Mouse (Mus musculus): Measurements from ENCODE around the gene Gm10228. TPM values are rescaled to one million over a fixed set of nuclear protein-coding genes. Genes with fewer than 3 reads are reported as not detected.
"Not testable (repeated sequence)": the region's sequence is repeated elsewhere in the genome, so short reads cannot be mapped to it uniquely, and the experiment has no call there.

The Gm10228 gene
- not detected for total RNA-seq (2021)
- not detected in 2 replicates for polyA plus RNA-seq (2012; rRNA removed)
- long read RNA-seq, result 0 reads

DNA sequence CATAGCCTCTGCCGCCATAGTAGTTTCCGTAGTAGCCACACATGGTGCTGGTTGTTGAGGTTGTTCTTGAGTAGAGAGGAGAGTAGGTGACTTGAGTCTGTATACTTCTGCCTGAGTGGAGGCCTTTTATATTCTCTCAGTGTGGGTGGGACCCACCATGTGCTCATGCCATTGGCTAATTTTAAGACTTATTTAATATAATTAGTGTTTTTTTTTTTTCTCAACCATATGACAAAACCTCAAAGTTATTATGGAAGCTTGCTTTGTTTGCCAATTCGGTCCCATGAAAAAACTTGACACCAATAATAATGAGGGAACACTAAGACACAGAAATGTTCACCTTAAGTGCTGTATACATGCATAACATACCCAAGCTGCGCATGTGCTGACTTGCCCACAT, at the start of gene Gm10228:
TSS of gene Gm10228 (minus strand) at position 101 of the 400 bp plus-strand sequence.
- 84% methylated on average over 2 of the region's 4 CpGs for WGBS
- H3K79me2 ChIP-seq (replicated peaks; ENCODE audit: control insufficient read depth, insufficient read depth, low read length); intact Hi-C loops (cut with DNase I); H3K9ac ChIP-seq (ENCODE audit: low read depth, low read length); H3K4me1 ChIP-seq (ENCODE audit: control insufficient read depth, insufficient read depth, low read length); DNase-seq; H3K27me3 ChIP-seq (ENCODE audit: control insufficient read depth, insufficient read depth, low read length); H3K4me3 ChIP-seq; H3K36me3 ChIP-seq (ENCODE audit: control insufficient read depth, insufficient read depth, low read length); H3K27ac ChIP-seq: not testable (repeated sequence)

DNA sequence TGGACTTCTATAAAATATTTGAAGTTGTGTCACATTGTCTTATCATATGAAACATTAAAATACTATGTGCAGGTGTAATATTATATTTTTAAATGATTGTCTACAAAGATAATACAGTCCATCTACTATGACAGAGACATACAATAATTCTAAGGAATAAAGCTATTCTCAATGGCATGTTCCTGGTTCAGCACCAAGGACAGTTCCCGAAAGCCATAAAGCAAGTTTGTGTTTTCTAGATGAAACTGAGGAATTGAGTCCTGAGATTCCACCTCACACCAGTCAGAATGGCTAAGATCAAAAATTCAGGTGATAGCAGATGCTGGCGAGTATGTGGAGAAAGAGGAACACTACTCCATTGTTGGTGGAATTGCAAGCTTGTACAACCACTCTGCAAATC, 29.8 kb upstream of the Gm10228 start:
- intact Hi-C loops (cut with DNase I); H3K27me3 ChIP-seq (ENCODE audit: control insufficient read depth, insufficient read depth, low read length); H3K4me3 ChIP-seq; DNase-seq; H3K27ac ChIP-seq; H3K79me2 ChIP-seq (replicated peaks; ENCODE audit: control insufficient read depth, insufficient read depth, low read length); H3K9ac ChIP-seq (ENCODE audit: low read depth, low read length); H3K4me1 ChIP-seq (ENCODE audit: control insufficient read depth, insufficient read depth, low read length); H3K36me3 ChIP-seq (ENCODE audit: control insufficient read depth, insufficient read depth, low read length): not testable (repeated sequence)
- WGBS, result 63% methylated on average over 2 of the region's 2 CpGs

DNA sequence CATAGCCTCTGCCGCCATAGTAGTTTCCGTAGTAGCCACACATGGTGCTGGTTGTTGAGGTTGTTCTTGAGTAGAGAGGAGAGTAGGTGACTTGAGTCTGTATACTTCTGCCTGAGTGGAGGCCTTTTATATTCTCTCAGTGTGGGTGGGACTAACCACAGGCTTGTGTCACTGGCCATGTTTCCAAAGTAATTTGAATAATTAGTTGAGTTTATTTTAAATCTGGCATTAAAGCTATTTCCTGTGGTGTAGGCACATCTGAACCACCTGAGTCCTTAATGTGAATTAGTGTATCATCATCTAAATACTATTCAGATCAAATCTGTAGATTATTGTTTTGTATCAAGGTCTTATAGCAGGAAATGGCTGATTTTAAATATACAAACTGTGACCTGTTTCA, 22.6 kb upstream of the Gm10228 start, which contains the start of gene 1110025L11Rik:
TSS of gene 1110025L11Rik (minus strand) at position 101 of the 400 bp plus-strand sequence.
- H3K79me2 ChIP-seq (replicated peaks; ENCODE audit: control insufficient read depth, insufficient read depth, low read length); DNase-seq; H3K27me3 ChIP-seq (ENCODE audit: control insufficient read depth, insufficient read depth, low read length); H3K36me3 ChIP-seq (ENCODE audit: control insufficient read depth, insufficient read depth, low read length); H3K4me1 ChIP-seq (ENCODE audit: control insufficient read depth, insufficient read depth, low read length); H3K4me3 ChIP-seq; intact Hi-C loops (cut with DNase I); H3K27ac ChIP-seq; H3K9ac ChIP-seq (ENCODE audit: low read depth, low read length): not testable (repeated sequence)
- WGBS, result no CpG with 5 or more reads among the region's 2 CpGs

DNA sequence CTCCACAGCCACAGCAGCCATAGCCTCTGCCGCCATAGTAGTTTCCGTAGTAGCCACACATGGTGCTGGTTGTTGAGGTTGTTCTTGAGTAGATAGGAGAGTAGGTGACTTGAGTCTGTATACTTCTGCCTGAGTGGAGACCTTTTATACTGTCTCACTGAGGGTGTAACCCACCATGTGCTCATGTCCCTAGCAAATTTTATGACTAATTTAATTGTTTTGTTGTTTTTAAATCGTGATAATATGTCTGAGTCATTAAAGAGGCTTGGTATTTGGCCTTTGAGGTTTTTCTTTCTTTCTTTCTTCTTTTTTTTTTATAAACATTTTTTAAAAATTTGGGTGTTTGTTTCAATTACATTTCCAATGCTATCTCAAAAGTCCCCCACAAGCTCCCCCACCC, 6.5 kb upstream of the Gm10228 start, which contains the start of gene Krtap6-5:
TSS of gene Krtap6-5 (minus strand) at position 101 of the 400 bp plus-strand sequence.
- H3K4me3 ChIP-seq, result no peak within 1 kb of the TSS
- intact Hi-C loops (cut with DNase I), result no loop called here
- no peak within 1 kb of the TSS for H3K9ac ChIP-seq (ENCODE audit: low read depth, low read length)
- 67% methylated on average over 3 of the region's 3 CpGs for WGBS
- no peaks in the 10 kb centered on the region for H3K4me1 ChIP-seq (ENCODE audit: control insufficient read depth, insufficient read depth, low read length)
- TF ChIP-seq EP300 (IDR thresholded peaks at IDR 0.05; ENCODE audit: insufficient read depth, low read depth, low read length), result no peak
- no peak for TF ChIP-seq POLR2A (IDR thresholded peaks at IDR 0.05; ENCODE audit: insufficient read depth, low read depth, low read length)
- TF ChIP-seq CTCF (IDR thresholded peaks at IDR 0.05), result no peak
- no peaks in the 10 kb centered on the region for H3K36me3 ChIP-seq (ENCODE audit: control insufficient read depth, insufficient read depth, low read length)
- no peaks in the 10 kb centered on the region for H3K79me2 ChIP-seq (replicated peaks; ENCODE audit: control insufficient read depth, insufficient read depth, low read length)
- no peaks in the 10 kb centered on the region for H3K27me3 ChIP-seq (ENCODE audit: control insufficient read depth, insufficient read depth, low read length)
- H3K27ac ChIP-seq, result no peak within 1 kb of the TSS
- DNase-seq, result no peak

DNA sequence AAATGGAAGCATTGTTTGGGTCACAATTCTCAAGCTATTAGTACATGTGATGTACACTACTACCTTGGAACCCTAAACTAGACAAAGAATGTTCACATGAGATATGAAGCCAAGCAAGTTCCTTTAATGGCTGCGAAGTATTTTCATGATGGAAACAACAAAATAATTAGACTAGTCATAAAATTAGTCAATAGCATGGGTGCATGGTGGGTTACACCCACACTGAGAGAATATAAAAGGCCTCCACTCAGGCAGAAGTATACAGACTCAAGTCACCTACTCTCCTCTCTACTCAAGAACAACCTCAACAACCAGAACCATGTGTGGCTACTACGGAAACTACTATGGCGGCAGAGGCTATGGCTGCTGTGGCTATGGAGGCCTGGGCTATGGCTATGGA, 9.9 kb downstream of the Gm10228 start, which contains the start of gene Krtap6-1:
TSS of gene Krtap6-1 (plus strand) at position 301 of the 400 bp plus-strand sequence.
- H3K4me3 ChIP-seq; H3K36me3 ChIP-seq (ENCODE audit: control insufficient read depth, insufficient read depth, low read length); H3K4me1 ChIP-seq (ENCODE audit: control insufficient read depth, insufficient read depth, low read length); H3K27ac ChIP-seq; DNase-seq; H3K27me3 ChIP-seq (ENCODE audit: control insufficient read depth, insufficient read depth, low read length); H3K79me2 ChIP-seq (replicated peaks; ENCODE audit: control insufficient read depth, insufficient read depth, low read length); H3K9ac ChIP-seq (ENCODE audit: low read depth, low read length); intact Hi-C loops (cut with DNase I): not testable (repeated sequence)
- 80% methylated on average over 3 of the region's 3 CpGs for WGBS

- WGBS, result 71% methylated on average over 3 of the region's 3 CpGs
- intact Hi-C loops (cut with DNase I); H3K9ac ChIP-seq (ENCODE audit: low read depth, low read length); H3K27me3 ChIP-seq (ENCODE audit: control insufficient read depth, insufficient read depth, low read length); DNase-seq; H3K36me3 ChIP-seq (ENCODE audit: control insufficient read depth, insufficient read depth, low read length); H3K27ac ChIP-seq; H3K4me3 ChIP-seq; H3K4me1 ChIP-seq (ENCODE audit: control insufficient read depth, insufficient read depth, low read length); H3K79me2 ChIP-seq (replicated peaks; ENCODE audit: control insufficient read depth, insufficient read depth, low read length): not testable (repeated sequence)
Measured at GRCm38 (mm10) chr16:89014984-89015383, 26.3 kb downstream of the Gm10228 start, which contains the start of gene Gm10229. TSS of gene Gm10229 (plus strand) at chr16:89015284.

- no peaks in the 10 kb centered on the region for H3K36me3 ChIP-seq (ENCODE audit: control insufficient read depth, insufficient read depth, low read length)
- no peak overlapping the region for H3K9ac ChIP-seq (ENCODE audit: low read depth, low read length)
- no peaks in the 10 kb centered on the region for H3K4me1 ChIP-seq (ENCODE audit: control insufficient read depth, insufficient read depth, low read length)
- H3K27me3 ChIP-seq (ENCODE audit: control insufficient read depth, insufficient read depth, low read length), result 0 out of 2 replicates have a peak, but pooled peaks cover 2% of the 10 kb centered on the region
- 92% methylated on average over 3 of the region's 3 CpGs for WGBS
- H3K4me3 ChIP-seq, result no peak overlapping the region
- no peak overlapping the region for H3K27ac ChIP-seq
- H3K79me2 ChIP-seq (replicated peaks; ENCODE audit: control insufficient read depth, insufficient read depth, low read length), result no peaks in the 10 kb centered on the region
- DNase-seq, result no peak
- TF ChIP-seq CTCF (IDR thresholded peaks at IDR 0.05), result no peak
- intact Hi-C loops (cut with DNase I), result no loop called here
Measured at GRCm38 (mm10) chr16:89013973-89014372, 27.3 kb downstream of the Gm10228 start.

Data from heart, adult 2 months (tissue).